Mouse (Mus musculus) liver, embryonic 14.5 days (tissue): ENCODE measurements at regions not wholly inside any gene's neighbourhood (a gene's known extent, or its start where the extent isn't known, plus 50 kb on each side); places are given as distances from the start of the nearest gene placed in this dataset.

Source experiments
- ATAC-seq: fragments of 200-750 bp; cut with Nextera tagmentation; 2 replicates; pipeline ENCODE4 v1.8.0; 2017; ENCODE audit warnings: moderate number of reproducible peaks, mild to moderate bottlenecking, moderate library complexity; ENCODE audit not compliant: insufficient read depth
- DNase-seq, 3 experiments: peaks; one replicate each; pipeline ENCODE4 v3.0.0-alpha.2; 2012 to 2013; ENCODE audit warnings: low read depth in 3 of 3, low spot score in 3 of 3
- H3K27ac ChIP-seq: fragments of 300-500 bp; sonication (generic); 2 replicates; pipeline ENCODE4 v1.5.1; 2014; ENCODE audit warnings: moderate library complexity, mild to moderate bottlenecking, control low read depth, inconsistent platforms
- H3K27me3 ChIP-seq: fragments of 300-500 bp; sonication (generic); 2 replicates; pipeline ENCODE4 v1.6.1; 2014; ENCODE audit warnings: mild to moderate bottlenecking, low read length, moderate library complexity; ENCODE audit not compliant: control insufficient read depth, insufficient read depth
- H3K36me3 ChIP-seq: fragments of 300-500 bp; sonication (generic); replicated peaks from 2 replicates; pipeline ENCODE4 v1.6.1; 2014; ENCODE audit warnings: low read depth; ENCODE audit not compliant: control insufficient read depth, insufficient read depth
- H3K4me1 ChIP-seq, 2 experiments: fragments of 200-500 bp in 1 of 2; fragments of 300-500 bp in 1 of 2; sonication (generic) in 1 of 2; replicated peaks; 2 replicates each; pipeline ENCODE4 v1.6.1; 2012 to 2014; ENCODE audit warnings: antibody characterized with exemption in 1 of 2, inconsistent platforms in 1 of 2, low read length in 1 of 2; ENCODE audit not compliant: control insufficient read depth in 2 of 2, insufficient read depth in 2 of 2
- H3K4me2 ChIP-seq: fragments of 300-500 bp; sonication (generic); 2 replicates; pipeline ENCODE4 v1.6.1; 2014; ENCODE audit warnings: low read depth, mild to moderate bottlenecking, control low read depth, moderate library complexity
- H3K4me3 ChIP-seq, 2 experiments: fragments of 200-500 bp in 1 of 2; fragments of 300-500 bp in 1 of 2; sonication (generic) in 1 of 2; 2 replicates each; pipeline ENCODE4 v1.5.1; 2012 to 2014; ENCODE audit warnings: low read depth in 2 of 2, low read length in 2 of 2, mild to moderate bottlenecking in 2 of 2, control low read depth in 1 of 2, inconsistent platforms in 1 of 2, moderate library complexity in 1 of 2; ENCODE audit not compliant: insufficient read depth in 1 of 2
- H3K9ac ChIP-seq: fragments of 300-500 bp; sonication (generic); replicated peaks from 2 replicates; pipeline ENCODE4 v1.6.1; 2014; ENCODE audit warnings: mild to moderate bottlenecking, control low read depth, moderate library complexity
- H3K9me3 ChIP-seq: fragments of 300-500 bp; sonication (generic); 2 replicates; pipeline ENCODE4 v1.6.1; 2016; ENCODE audit warnings: low read length, mixed read lengths; ENCODE audit not compliant: control insufficient read depth
- CTCF ChIP-seq: IDR thresholded peaks from 2 replicates; pipeline ENCODE4 v1.5.1; 2016; ENCODE audit warnings: antibody characterized with exemption, low read depth, control low read depth
- EP300 ChIP-seq: IDR thresholded peaks from 2 replicates; pipeline ENCODE4 v1.6.1; 2016; ENCODE audit warnings: antibody characterized with exemption, low read depth
- WGBS: fragments of 180-500 bp; shearing (Covaris S2); extraction: QIAGEN DNeasy Blood & Tissue Kit; methylation state at CpG from one replicate; pipeline ENCODE4 v1.1.7; 2014; ENCODE audit not compliant: insufficient replicate concordance; 5-methylcytosine and 5-hydroxymethylcytosine counted together

- H3K27ac ChIP-seq, result peak overlapping the region; percentile 86
- H3K4me2 ChIP-seq, result peak overlapping the region; percentile 58
- peaks cover 21 to 31% of the 10 kb centered on the region in 2 experiments for H3K4me1 ChIP-seq
- no peak for DNase-seq
- H3K27me3 ChIP-seq, result no peaks in the 10 kb centered on the region
- no peaks in the 10 kb centered on the region for H3K9me3 ChIP-seq
- WGBS, result 55% methylated on average over 6 of the region's 6 CpGs
- no peak overlapping the region for H3K4me3 ChIP-seq
- peak; percentile 19; the same call in 1 of the 2 replicates for ATAC-seq
- TF ChIP-seq CTCF (no peak), EP300 (no peak)
- H3K36me3 ChIP-seq, result no peaks in the 10 kb centered on the region
- H3K9ac ChIP-seq, result peak overlapping the region; percentile 48; the same call in 1 of the 2 replicates
Measured at GRCm38 (mm10) chr11:31781605-31782004, 90.4 kb upstream of the Cpeb4 start.

- Histone ChIP-seq H3K4me1 (peaks cover 21 to 33% of the 10 kb centered on the region in 2 experiments), H3K27ac (no peak overlapping the region), H3K9me3 (no peaks in the 10 kb centered on the region), H3K4me2 (no peak overlapping the region), H3K27me3 (no peaks in the 10 kb centered on the region), H3K4me3 (no peak overlapping the region), H3K9ac (no peak overlapping the region), H3K36me3 (no peaks in the 10 kb centered on the region)
- WGBS, result 63% methylated on average over 4 of the region's 4 CpGs
- DNase-seq (no peak), ATAC-seq (no peak)
- TF ChIP-seq CTCF (no peak), EP300 (no peak)
Measured at GRCm38 (mm10) chr11:31783506-31784063, 88.4 kb upstream of the Cpeb4 start.

GRCm38 (mm10) chr11:31784332-31784901 lies 87.6 kb upstream of the Cpeb4 start:
- H3K36me3 ChIP-seq, result no peaks in the 10 kb centered on the region
- H3K9me3 ChIP-seq, result no peaks in the 10 kb centered on the region
- TF ChIP-seq CTCF (no peak), EP300 (no peak)
- H3K4me2 ChIP-seq, result no peak overlapping the region
- peaks cover 21 to 29% of the 10 kb centered on the region in 2 experiments for H3K4me1 ChIP-seq
- no peak overlapping the region for H3K9ac ChIP-seq
- DNase-seq, result no peak
- ATAC-seq, result no peak
- no peak overlapping the region for H3K27ac ChIP-seq
- no peaks in the 10 kb centered on the region for H3K27me3 ChIP-seq
- 78% methylated on average over 6 of the region's 6 CpGs for WGBS
- no peak overlapping the region for H3K4me3 ChIP-seq

- DNase-seq, result no peak
Measured at GRCm38 (mm10) chr11:31785160-31785559, 86.9 kb upstream of the Cpeb4 start.

GRCm38 (mm10) chr11:31787376-31787775 lies 84.6 kb upstream of the Cpeb4 start:
- H3K27me3 ChIP-seq, result no peaks in the 10 kb centered on the region
- H3K4me2 ChIP-seq, result no peak overlapping the region
- no peak overlapping the region for H3K4me3 ChIP-seq
- no peak for TF ChIP-seq CTCF
- TF ChIP-seq EP300, result no peak
- 61% methylated on average over 2 of the region's 2 CpGs for WGBS
- H3K27ac ChIP-seq, result no peak overlapping the region
- ATAC-seq (no peak), DNase-seq (no peak)
- no peaks in the 10 kb centered on the region for H3K9me3 ChIP-seq
- peaks cover 0 to 4% of the 10 kb centered on the region in 2 experiments; a peak in 2 of 4 replicates for H3K4me1 ChIP-seq
- H3K36me3 ChIP-seq, result no peaks in the 10 kb centered on the region
- H3K9ac ChIP-seq, result no peak overlapping the region

More at GRCm38 (mm10) chr11:31785160-31785559, 86.9 kb upstream of the Cpeb4 start:
- no peak for TF ChIP-seq EP300
- TF ChIP-seq CTCF, result no peak
- no peaks in the 10 kb centered on the region for H3K27me3 ChIP-seq
- H3K4me2 ChIP-seq, result no peak overlapping the region
- H3K9me3 ChIP-seq, result no peaks in the 10 kb centered on the region
- ATAC-seq, result no peak
- 81% methylated on average over 7 of the region's 7 CpGs for WGBS
- H3K36me3 ChIP-seq, result no peaks in the 10 kb centered on the region
- no peak overlapping the region for H3K27ac ChIP-seq
- H3K4me1 ChIP-seq, result peaks cover 17 to 26% of the 10 kb centered on the region in 2 experiments
- H3K9ac ChIP-seq, result no peak overlapping the region
- no peak overlapping the region for H3K4me3 ChIP-seq
